Mouse (Mus musculus) kidney, adult 10 weeks (tissue): ENCODE measurements around the gene Btbd35f13. TPM values are rescaled to one million over a fixed set of nuclear protein-coding genes. Genes with fewer than 3 reads are reported as not detected.

Experiments
- polyA plus RNA-seq: library from polyadenylated mRNA; stranded (reverse); fragments of 350-450 nt; fragmentation: Illumina TruSeq; extraction: RNeasy Lipid Tissue Mini Kit (QIAGEN cat#74804); gene quantifications from one replicate; pipeline ENCODE4 v1.2.3, GENCODE M21; 2014; ENCODE audit warnings: low read depth, low replicate concordance

Gene Btbd35f13
- not detected for polyA plus RNA-seq

DNA sequence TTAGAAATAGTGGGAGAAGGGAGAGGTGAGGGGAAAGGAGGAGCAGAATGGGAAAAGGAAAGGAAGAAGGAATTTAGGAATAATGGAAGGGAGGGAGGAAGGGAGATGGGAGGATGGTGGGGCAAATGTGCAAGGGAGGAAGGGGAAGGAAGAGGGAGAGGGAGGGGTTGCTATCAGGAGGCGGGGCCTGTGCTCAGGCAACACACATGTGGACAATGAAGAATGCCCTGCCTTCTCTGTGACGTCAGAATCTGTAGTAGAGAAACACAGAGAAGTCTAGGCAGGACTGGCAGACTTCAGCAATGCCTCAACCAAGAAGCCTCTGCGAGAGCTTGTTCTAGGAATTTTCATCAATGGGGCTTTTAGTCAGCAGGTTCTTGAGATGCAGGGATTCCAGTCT lies at the start of gene Btbd35f13:
Gene Btbd35f13, plus strand, starts transcription at position 301 of the 400 bp plus-strand sequence.

DNA sequence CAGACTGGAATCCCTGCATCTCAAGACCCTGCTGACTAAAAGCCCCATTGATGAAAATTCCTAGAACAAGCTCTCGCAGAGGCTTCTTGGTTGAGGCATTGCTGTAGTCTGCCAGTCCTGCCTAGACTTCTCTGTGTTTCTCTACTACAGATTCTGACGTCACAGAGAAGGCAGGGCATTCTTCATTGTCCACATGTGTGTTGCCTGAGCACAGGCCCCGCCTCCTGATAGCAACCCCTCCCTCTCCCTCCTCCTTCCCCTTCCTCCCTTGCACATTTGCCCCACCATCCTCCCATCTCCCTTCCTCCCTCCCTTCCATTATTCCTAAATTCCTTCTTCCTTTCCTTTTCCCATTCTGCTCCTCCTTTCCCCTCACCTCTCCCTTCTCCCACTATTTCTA lies 45.3 kb downstream of the Btbd35f13 start, which contains the start of gene Btbd35f14:
Gene Btbd35f14, minus strand, starts transcription at position 101 of the 400 bp plus-strand sequence.

Other genes starting within 250 kb of the Btbd35f13 start
- gene Btbd35f15, start 79.9 kb upstream of the Btbd35f13 start, polyA plus RNA-seq = not detected
- gene Btbd35f14, start 45.2 kb downstream of the Btbd35f13 start, polyA plus RNA-seq = not detected